Mouse (Mus musculus): ENCODE data around the gene Mnt.

Mnt gene

DNA sequence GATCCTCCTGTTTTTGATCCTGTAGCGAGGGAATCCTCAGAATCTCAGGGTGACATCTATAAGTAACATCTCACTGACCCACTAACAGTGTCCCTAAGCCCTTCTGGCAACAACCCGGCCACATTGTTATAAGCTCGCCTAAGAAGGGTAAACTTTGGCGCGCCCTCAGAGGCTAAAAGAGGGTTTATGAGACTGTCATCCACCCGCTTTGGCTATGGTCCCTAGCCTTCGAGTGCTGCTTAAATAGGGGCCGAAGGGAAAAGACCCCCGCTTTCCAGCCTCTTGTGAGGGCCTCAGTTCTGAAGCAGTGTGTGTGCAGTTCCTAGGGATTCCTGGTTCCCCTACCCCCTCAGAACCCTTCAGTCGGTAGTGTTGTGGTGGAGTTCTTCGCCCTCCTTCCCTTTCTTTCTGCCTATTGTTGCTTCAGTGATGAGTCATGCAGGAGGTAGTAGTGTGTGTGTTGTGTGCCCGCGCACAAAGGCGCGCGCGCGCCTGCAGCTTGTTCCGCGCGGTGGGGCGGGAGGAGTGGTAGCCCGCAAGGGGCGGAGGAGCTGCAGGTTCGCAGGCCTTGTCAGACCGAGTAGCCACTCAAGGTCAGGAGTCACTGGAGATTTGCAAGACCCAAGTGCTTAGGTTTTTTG lies 1.9 kb downstream of the Mnt start:
- under 1% methylated on average over 26 of the region's 26 CpGs for WGBS

DNA sequence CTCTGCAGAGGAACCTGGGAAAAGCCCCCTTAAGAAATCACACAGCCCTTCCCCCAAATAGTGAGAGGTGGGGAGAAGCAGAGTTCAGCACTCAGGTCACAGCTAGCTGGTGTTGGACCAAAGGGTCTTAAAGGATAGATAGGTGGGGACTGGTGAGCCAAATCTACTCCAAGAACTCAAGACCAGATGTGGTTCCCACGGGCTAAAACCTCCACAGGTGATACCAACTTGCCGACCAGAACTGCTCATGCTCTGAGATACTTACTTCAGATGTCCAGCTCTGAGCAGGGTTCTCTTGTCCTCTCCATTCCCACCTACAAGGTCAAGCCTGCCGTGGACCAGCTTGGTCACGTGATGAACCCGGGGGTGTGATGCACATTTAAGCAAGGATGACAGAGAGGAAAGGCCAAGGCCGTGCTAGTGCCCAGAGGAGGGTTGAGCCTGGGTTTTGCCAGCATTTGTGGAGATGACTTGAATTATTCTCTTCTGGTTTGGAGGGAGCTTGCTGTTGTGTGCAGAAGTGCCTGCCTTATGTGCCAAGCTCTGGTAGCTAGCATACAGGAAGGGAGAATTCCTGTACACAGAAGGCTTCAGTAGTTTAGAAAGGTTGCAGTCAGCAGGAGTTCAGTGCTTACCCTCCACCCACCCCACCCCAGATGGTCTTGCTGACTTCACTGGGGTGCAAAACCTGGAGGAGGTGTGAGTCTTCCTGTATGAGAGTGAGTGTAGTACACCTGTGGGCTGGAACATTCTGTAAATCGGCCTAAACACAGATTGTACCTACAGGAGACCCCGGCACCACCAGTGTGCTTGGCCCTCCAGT lies 3.0 kb downstream of the Mnt start:
- 55% methylated on average over 8 of the region's 8 CpGs for WGBS

DNA sequence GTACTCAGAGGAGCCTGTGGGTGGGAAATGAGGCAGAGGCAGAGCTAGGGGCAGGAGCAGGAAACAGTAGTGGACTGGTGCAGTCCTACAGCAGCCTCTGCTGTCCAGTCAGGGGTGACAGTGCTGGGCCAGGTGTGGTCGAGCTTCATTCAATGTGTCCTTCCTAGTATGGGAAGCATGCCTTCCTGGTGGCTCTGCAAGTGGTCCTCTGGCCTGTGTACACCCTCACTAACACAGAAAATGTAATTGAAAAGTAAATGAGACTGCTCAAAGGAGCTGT lies 3.6 kb downstream of the Mnt start:
- 30% methylated on average over 1 of the region's 1 CpGs for WGBS

DNA sequence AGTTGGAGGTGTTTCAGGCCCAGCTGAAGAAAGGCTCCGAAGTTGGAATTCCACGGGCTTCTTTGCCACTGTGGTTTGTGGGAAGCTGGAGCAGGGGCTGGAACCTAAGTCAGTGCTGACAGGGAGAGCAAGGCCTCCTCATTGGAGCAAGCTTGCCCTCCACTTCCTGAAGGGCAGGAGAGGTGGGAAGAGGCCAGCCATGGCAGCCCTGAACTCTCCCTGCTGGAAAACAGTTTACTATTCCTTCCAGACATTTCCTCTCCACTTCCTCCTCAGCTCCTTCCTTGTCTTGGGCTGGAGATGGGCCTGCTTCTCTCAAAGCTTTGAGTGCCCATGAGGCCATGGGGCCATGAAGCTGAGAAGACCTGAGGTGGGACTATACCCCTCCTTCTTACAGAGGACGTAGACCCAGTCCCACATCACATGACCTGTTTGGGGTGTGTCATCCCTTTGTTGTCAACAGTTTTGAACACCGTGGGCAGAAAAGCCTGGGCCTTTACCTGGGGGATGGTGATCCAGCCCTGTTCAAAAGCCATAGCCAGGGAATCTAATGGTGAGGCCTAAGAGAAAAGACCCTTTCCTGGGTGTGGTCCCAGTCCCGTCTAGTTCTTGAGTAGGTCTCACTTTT lies 4.0 kb downstream of the Mnt start:
- WGBS = 21% methylated on average over 5 of the region's 5 CpGs

DNA sequence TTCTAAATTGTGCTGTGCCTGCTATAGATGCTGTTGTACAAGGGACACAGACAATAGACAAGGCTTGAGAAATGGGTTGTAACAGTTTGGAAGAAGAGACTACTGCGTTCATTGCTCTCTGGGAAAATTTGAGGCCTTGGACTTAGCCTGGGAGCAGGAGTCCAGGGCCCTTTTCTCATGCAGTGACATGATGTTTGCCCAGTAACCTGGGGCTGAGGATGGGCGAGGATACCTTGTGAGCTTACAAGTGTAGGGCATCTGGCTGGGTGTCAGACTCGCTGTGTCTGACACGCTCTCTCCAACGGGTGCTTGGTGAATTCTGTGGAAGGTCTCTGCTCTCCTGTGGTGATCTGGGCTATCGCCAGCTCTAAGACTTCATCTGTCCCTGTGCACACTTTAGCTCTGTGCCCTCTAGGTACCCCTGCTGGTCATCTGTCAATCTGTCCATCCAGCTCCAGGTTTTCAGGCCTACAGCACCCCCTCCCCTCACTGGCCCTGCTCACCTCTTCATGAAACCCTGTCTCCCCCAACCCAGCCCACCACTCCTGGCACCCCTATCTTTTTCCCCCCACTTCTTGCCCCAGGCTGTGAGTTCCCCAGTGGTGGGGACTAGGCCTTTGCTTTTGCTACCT lies 5.0 kb downstream of the Mnt start:
- WGBS = 76% methylated on average over 6 of the region's 6 CpGs

DNA sequence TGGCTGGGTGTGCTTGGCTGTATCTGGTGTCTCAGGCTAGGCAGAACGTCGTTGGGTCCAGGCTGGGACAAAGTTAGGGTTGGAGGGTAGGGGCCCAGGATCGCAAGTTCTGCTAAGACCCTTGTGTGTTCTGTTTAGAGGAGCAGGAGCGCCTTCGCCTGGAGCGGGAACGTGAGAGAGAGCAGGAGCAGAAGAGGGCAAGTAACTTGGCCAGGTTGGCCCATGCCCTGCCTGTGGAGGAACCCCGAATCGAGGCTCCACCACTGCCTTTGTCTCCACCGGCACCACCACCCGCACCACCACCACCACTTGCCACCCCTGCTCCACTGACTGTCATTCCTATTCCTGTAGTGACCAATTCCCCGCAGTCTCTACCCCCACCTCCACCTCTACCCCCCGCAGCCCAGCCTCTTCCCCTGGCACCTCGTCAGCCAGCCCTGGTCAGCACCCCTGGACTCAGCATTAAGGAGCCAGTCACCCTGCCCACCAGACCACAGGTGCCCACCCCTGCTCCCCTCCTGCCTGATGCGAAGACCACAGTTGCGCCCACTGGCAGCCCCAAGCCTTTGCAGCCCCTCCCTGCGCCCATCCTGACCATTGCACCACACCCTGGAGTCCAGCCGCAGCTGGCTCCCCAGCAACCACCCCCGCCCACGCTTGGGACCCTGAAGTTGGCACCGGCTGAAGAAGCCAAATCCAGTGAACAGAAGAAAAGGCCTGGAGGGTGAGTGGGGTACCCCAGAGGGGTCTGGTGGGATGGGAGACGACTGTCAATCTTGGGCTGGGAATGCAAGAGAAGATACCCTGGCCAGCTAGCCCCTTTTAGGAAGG lies 5.7 kb downstream of the Mnt start:
- WGBS = 84% methylated on average over 22 of the region's 22 CpGs

DNA sequence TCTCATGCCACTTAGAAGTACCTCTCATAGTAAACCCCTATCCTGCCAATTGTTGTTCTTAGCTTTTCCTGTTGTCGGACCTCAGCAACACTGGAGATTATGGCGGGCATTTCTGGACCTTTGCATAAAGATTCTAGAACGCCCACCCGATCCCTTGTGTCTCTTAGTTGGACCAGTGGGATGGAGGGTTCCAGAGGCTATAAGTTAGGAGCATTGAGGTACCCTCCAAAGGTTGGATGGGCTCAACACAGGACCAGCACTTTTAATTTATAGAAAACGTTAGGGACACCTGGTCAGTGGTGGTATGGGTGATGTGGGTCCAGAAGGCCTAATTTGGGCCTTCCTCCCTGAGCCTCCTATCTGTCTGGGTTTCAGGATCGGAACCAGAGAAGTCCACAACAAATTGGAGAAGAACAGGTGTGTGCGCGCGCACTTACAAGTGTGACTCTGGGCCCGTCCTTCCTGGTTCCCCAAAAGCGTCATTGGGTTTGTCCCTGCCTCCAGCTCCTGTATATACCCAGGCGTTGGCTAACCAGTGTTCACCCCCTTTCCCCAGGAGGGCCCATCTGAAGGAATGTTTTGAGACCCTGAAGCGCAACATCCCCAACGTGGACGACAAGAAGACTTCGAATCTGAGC lies 6.5 kb downstream of the Mnt start:
- 46% methylated on average over 16 of the region's 16 CpGs for WGBS

DNA sequence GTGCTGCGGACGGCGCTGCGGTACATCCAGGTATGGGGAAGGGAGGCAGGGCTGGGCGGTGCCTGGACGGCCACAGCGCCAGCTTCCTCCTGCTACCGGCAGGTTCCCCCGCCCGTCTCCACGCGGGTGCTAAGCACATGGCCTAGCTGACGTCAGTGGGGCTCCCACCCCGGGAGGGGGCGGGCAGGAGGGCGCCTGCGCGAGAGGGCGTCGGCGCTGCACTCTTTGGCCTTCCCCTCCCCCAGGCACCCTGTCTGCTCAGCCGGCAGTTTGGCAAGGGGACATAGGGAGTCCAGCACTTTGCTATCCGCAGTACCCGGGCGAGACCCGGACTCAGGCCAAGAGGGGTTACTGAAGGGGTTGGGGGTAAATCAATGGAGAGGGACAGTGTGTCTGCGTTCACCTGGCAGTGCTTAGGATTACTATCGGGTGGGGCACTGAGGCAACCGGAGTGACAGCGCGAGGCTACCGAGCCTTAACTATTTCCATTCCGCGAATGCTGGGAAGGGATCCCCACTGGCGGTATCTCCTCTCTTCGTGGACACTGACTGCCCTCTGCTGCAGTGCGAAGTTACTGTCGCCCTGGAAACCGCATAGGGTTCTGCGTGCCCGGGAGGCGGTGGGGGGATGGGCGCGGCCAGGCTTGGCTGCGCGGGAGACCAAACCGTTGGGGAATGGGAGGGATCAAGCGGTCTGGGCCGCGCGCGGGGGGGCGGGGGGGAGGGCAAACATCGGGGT lies 7.1 kb downstream of the Mnt start:
- WGBS = 2% methylated on average over 54 of the region's 54 CpGs

DNA sequence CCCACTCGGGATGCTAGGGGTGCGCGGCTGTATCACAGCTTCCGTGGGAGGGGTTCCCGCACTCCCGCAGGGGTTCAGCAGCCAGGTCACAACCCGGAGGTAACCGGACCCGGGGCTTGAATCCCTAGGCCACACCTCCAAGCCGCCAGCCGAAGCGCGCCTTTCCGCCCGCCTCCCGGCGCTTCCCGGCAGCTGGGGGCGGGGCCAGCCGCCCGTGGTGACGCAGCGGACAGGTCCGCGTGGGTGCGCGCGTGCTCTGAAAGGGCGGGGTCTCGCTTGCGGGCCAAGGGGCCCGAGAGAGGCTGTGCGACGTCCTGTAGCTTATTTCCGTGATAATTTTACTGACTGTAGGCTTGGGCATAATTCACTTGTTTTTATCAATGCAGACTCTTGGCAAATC lies 7.7 kb downstream of the Mnt start:
- under 1% methylated on average over 35 of the region's 35 CpGs for WGBS

DNA sequence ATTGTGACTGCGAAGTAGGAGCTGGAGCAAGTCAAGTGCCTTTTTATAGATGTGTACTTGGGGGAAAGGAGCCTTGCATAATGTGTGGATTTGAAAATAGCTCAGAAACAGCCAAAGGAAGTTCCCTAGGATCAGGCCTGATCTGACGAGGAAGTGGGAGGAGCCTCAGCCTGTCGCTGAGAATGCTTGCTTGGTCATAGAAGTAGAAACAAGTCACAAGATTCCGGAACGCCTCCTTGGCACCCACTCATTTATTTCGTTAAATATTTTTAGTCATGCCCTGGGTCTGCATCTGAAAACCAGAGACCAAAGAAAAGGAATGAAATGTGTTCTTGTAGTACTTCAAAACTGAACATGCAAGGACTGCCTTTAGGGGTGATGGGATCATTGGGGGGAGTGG lies 8.3 kb downstream of the Mnt start:
- 11% methylated on average over 6 of the region's 6 CpGs for WGBS

DNA sequence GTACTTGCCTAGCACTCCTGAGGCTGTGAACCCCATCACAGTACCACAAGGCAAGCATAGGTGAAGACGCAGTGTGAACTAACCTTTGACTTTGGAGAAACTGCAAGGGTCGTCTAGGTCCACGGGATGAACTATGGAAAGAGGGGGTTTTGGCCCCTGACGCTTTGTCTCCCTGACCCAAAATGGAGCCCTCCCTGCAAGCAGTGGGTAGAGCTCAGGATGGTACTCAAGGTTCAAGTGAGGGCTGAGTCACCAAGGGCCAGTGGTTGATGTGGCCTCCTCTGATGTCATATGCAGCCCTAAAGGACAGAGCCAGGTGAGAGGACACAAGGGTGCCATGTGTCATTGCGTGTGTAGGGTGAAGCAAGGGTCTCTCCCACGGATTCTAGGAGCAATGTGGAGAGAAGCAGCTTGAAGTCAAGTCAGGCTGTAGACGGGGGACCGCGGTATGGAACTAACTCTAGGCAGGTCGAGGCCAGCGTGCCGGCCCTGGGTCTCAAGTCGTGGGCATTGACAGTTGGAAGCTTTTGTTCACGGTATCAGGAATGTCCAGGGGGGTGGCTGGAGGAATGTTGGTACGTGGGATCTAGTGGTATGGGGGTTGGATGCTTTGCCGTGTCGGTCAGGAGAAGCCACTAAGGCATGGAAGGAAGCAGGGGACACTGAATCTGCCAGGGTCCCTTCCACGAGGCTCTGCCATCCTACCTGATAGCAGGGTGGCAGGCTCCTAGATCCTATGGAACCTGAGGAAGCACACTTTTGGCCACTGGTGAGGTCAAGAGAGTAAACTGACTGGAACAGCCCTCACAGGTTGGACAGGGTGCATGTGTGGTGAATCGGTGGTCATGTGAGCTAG lies 9.4 kb downstream of the Mnt start:
- 92% methylated on average over 19 of the region's 19 CpGs for WGBS

DNA sequence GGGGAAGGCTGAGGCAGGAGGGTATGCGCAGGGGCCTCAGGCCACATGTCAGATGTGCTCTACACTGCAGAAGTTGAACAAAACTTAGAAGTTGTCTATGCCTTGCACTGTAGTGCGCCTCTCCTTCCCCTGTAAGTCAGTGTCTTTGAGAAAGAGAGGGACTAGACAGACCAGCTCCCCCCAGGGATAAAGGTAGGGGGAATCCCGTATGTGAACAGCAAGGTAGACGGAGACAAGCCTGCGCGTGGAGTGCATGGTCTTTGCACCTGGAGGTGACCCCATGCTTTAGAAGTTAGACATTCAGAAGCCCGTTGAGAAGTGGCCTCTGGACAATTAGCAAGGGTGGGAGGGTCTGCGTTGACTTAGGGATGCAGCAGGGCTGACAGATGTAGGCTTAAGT lies 10.0 kb downstream of the Mnt start:
- 94% methylated on average over 8 of the region's 8 CpGs for WGBS

DNA sequence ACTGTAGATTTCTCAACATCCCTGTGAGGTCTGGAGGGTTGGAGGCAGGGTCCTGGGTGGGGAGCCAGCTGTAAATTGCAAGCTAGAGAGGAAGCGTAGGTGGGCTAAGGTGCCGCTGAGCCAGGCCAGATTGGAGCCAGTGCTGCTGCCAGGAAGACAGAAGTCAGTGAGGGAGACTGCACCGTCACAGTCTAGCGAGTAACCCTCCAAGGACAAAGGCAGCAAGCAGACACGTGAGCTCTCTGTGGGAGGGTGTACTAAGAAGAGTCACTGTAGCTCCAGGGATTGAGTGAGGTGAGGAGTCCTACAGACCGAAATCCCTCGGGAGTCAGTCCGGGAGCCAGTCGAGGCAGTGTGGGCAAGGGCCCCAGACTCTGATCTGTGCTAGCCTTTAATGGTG lies 10.6 kb downstream of the Mnt start:
- 50% methylated on average over 9 of the region's 9 CpGs for WGBS

DNA sequence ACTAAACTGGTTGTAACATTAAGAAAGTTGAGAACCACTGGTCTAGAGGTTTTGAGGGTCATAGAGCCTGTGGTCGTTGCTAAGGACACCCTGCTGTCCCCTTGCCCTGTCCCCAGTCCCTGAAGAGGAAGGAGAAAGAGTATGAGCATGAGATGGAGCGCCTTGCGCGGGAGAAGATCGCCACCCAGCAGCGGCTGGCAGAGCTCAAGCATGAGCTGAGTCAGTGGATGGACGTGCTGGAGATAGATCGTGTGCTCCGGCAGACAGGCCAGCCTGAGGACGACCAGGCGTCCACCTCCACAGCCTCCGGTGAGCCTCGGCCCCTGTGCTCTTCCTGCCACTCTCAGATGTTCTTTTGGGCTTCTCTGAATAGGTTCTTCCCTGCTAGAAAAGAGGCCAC lies 11.3 kb downstream of the Mnt start:
- 71% methylated on average over 13 of the region's 13 CpGs for WGBS

DNA sequence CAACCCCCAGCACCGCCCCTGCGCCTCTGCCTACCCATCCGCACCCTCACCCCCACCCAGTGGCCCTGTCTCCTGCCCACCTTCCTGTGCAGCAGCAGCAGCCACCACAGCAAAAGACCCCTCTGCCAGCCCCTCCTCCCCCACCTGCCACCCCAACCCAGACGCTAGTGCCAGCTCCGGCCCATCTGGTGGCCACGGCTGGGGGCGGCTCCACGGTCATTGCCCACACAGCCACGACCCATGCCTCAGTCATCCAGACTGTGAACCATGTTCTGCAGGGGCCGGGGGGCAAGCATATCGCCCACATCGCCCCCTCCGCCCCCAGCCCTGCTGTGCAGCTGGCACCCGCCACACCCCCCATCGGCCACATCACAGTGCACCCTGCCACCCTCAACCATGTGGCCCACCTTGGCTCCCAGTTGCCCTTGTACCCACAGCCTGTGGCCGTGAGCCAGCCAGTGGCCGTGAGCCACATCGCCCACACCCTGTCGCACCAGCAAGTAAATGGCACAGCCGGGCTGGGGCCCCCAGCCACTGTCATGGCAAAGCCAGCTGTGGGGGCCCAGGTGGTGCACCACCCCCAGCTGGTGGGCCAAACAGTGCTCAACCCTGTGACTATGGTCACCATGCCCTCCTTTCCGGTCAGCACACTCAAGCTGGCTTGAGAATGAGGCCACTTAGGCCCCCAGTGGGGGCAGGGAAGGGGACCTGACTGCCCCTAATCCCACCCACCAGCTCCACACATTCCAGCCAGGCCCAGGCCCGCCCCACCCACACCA lies 12.1 kb downstream of the Mnt start:
- 62% methylated on average over 21 of the region's 22 CpGs for WGBS

DNA sequence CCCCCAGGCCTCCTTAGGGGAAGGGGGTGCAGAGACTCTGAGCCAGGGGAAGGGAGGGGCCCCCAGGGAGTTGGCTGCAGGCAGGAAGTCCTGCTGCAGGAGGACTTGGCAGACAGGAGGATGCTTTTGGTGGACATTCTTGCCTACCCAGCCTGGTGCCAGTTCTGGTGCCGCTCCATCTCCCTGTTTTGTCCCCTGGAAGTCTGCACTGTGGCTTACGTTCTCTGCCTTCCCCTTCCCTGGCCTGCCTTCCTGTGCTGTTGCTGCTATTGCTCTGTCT lies 12.7 kb downstream of the Mnt start:
- 34% methylated on average over 2 of the region's 2 CpGs for WGBS

DNA sequence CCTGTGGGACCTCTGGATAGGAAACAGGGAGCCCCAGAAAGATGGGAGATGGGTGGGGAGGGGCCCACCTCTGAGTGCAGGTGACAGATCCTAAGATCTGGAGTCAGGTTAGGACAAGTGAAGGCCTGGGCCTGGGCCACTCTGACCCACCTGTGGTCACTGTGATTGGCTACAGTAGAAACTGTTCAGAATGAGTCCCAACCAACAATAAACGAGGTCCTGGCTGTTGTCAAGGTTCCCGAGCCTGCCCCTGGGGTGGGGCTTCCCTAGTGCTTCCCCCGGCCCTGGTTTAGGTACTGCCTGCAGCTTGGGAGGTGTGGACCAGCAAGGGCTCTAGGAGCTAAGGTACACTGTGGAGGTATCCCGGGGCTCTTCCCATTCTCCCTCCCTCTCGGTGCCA lies 13.0 kb downstream of the Mnt start:
- 68% methylated on average over 5 of the region's 5 CpGs for WGBS

DNA sequence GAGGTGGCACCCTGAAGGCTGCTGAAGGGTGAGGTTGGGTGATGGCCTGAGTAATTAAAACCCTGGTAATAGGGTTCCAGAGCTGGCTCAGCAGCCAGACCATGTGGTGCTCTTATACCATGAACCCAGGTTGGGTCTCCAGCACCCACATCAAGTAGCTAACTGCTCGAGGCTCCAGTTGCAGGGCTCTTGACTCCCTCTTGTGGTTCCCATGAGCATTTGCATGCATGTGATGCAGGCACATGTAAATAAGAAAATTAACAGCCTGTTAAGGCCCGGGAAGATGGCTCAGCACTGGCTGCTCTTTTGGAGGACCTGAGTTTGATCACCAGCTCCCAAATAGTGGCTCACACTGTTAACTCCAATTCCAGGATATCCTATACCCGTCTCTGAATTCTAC lies 15.1 kb downstream of the Mnt start:
- WGBS = 58% methylated on average over 3 of the region's 3 CpGs

DNA sequence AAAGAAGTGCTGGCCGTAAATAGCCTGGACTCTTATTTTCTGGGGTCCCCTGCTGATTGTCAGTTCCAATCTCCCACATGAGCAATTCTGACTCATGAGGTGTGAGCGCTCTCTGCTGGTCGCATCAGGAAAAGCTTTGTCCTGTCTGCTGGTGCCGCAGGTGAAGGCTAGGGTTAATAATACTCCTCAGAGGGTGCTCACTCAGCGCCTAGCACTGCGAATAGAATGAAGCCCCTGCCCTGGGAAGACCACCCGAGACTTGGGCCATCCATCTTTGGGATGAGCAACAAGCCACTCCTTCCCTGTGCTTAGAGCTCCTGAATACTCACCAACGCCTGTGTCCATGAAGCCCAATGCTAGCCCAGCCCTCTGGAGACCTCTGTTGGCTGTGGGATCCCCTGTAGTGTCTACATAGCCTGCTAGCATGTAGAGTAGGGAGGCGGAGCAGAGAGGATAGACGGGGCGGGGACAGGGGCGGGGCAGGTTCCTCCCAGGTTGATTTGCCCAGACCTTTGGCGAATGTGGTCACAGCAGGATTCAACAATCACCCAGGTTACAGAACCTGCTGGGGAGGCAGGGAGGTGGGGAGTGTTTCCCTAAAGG lies 17.3 kb downstream of the Mnt start:
- WGBS = 8% methylated on average over 13 of the region's 13 CpGs
